Mouse (Mus musculus) heart, adult 18-20 months (tissue): ENCODE measurements around the gene Tinagl1. TPM values are rescaled to one million over a fixed set of nuclear protein-coding genes. Genes with fewer than 3 reads are reported as not detected.

Experiments used
- DNase-seq, 2 experiments: peaks; one replicate each; pipeline ENCODE4 v3.0.0; 2021 to 2022; ENCODE audit warnings: mixed read lengths in 1 of 2
- total RNA-seq, 2 experiments: library from RNA; stranded (reverse); gene quantifications; 2 replicates each; pipeline ENCODE4 v1.2.3; 2021

Tinagl1 gene
- total RNA-seq, 2 experiments from 2014 or later: 55.7 to 66.1 TPM

GRCm38 (mm10) chr4:130141786-130142185 is 33.1 kb downstream of the Tinagl1 start:
- DNase-seq: no peak

DNA sequence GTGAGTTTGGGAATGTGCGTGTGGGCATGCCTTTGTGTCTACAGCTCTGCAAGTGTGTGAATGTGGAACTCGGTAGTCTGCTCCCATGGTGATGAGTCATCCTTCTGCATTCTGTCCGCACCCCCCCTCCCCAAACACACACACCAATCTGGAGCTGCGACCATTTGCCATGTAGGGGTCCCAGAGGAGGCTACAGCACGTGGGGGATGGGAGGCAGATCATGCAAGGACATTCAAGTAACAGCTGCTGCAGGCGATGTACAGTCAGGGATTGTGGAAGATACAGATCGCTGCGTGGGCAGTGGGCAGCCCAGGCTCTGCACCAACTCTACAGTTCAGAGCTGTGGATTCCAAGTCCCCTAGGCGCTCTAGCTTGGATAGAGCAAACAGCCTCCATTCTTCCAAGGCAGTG is 33.9 kb downstream of the Tinagl1 start:
- no peak for DNase-seq

DNA sequence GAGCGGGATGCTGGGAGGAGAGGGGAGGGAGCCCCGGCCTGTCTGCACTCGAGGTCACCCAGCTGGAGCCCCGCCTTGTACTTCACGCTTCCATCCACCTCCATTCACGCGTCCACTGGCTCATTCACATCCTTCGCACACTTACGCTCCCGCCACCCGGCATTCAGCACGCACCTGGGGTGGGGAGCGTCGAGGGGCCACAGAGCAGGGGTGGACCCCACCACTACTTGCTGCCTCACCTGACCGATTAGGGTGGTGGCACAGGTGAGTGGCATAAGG is 35.8 kb downstream of the Tinagl1 start, which contains the start of gene Hcrtr1:
Hcrtr1 (minus strand) TSS at position 146 of the 279 bp plus-strand sequence.
- no peak for DNase-seq

DNA sequence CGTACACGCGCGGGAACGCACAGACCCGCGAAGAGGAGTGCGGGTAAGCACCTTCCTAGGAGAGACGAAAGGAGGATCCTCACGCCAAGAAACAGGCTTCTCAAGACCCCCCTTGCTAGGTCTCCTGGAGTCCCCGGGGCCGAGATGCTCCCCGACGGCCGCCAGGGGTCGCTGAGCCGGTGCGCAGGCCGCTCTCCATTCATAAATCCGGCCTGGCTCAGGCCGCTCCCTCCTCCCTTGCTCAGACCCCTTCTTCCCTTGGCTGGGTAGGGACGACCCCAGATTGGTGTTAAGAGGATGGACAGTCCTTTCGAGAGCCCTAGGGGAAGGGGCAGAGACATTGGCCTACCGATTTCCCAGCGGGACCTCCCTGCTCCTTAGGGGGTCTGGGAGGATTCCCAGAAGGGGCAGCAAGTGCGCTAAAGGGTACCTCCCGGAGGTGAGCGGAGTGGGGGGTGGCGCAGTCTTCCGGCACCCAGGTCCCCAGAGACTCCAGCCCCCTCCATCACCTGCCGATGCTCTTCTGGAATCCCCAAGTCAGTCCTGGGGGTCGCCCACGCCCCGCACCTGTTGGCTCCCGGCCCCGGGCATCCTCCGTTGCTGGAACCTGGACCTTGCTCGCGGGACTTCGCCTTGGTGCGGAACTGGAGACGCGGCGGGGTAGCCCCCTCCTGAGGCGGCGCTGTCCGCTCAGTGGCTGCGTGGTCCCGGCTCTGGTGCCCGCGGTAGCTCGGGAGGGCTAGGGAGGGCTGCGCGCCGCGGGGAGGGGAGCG is 36.3 kb downstream of the Tinagl1 start:
- peak; percentile 67 to 85 for DNase-seq

DNA sequence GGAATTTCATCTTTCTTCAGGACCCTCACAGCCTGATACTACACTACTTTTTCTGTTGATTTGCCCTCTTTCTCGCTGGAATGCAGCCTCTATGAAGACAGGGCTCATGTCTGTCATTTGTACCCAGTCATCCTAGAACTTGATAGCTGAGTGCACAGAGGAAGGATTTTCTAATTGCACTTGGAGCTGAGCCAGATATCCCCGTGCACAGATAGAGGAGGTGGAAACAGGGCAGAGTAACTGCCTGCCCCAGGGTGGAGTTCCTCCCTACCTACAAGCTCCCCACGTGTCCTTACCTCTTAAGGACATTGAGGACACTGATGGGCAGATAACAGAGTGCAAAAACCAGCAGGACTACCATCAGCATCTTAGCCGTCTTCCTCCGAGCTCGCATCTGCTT is 41.5 kb downstream of the Tinagl1 start:
- DNase-seq: no peak

DNA sequence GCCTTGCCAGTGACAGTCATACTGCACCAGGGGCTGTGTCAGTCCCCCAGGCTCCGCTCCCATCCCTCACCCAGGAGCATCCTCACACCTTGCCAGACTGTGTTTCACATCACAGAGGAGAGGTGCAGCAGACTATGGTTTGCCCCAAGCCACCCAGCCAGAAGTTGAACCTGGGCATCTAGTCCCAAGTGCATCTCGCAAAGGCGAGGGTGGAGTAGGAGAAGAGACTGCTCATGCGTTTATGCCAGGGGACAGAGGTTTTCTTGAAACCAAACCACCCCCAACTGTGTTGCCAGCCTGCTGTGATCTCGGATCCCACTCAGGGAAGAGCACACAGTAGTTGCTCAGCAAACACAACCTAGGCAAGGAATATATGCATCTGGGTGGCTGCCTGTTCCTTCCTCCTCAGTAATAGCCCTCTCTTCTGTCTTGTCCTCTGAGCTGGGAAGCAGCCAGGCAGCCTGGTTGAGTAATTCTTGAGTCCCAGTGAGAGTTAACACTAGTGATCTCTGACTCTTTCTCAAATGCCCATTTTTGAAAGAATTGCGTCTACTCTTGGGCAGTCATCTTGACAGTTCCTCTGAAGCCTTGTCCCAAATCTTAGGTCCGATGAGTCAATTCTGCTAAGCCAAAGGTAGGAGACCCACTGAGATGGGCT is 43.3 kb downstream of the Tinagl1 start:
- no peak for DNase-seq

- no peak for DNase-seq
These were observed 44.1 kb downstream of the Tinagl1 start for GRCm38 (mm10) chr4:130130641-130131350.

- DNase-seq: no peak
These were observed 44.8 kb downstream of the Tinagl1 start for GRCm38 (mm10) chr4:130130082-130130481.

- no peak for DNase-seq
These were observed 46.0 kb downstream of the Tinagl1 start for GRCm38 (mm10) chr4:130128907-130129306.

- no peak for DNase-seq
These were observed 49.0 kb downstream of the Tinagl1 start for GRCm38 (mm10) chr4:130125935-130126334.

DNA sequence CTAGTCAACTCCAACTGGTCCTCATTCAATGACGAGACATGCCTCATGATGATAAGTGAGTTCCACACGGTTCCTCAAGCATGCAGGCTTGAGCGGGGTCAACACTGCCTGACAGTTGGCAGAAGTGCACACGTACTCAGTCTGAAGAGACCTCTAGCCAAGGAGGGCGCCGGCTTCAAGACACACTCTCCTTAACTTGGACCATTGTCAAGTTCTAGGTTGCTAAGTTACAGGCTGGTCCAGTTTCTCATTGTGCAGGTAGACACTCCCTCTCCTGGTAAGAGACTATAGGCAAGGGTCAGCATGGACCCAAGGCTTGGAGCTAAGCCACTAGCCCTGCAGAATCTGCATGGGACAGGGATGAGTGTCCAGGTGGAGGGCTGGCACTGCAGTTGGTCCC is 49.8 kb downstream of the Tinagl1 start:
- DNase-seq: no peak

- DNase-seq: no peak
These were observed 50.8 kb downstream of the Tinagl1 start for GRCm38 (mm10) chr4:130124110-130124509.

DNA sequence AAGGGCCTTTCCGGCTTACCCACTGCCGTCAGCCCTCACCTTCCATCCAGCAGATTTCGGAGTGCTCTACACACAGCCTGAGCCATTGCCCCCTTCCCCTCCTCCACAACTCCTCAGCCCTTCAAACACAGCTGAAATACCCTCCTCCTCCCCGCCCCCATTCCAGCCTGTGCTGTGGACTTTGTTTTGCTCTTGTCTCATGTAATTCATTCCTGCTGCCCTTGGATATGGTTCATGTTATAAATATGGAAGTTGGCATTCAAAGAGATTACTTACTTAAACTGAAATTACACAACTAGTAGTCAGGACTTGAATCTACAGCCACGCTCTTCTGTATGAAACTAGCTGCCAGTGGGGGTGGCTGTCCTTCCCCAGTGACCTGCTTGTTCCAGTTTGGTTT is 51.9 kb downstream of the Tinagl1 start:
- no peak for DNase-seq

DNA sequence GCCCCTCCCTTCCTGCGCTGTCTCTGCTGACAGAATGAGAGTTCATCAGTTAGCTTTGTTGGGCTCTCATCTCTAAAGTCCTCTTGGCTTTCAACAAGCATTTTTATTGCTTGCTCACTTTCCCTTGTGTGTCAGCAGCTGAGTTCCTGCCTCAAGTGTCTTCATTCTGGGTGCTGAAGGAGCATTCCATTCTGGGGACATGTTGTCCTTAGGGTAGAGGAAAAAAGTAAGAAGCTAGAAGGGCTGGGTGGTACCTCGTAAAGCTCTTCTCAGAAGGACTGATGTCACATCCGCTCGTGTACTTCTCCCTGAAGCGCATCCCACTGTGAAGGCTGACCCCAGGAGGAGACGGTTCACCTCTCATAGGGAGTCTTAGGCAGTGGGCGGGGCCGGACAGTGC is 53.4 kb downstream of the Tinagl1 start:
- no peak for DNase-seq

GRCm38 (mm10) chr4:130120752-130121151 is 54.2 kb downstream of the Tinagl1 start:
- no peak for DNase-seq

Other genes with a start within 250 kb of the Tinagl1 start
- gene Spocd1, start 245.9 kb downstream of the Tinagl1 start, total RNA-seq: not detected
- 1 to 10 TPM; 2.1 to 2.4 TPM for gene Adgrb2, start 190.3 kb downstream of the Tinagl1 start, total RNA-seq
- 1 to 10 TPM; 4.5 to 4.6 TPM for gene Col16a1, start 127.3 kb downstream of the Tinagl1 start, total RNA-seq
- 10 to 100 TPM; 31.3 to 40.1 TPM for gene Pef1, start 72.6 kb downstream of the Tinagl1 start, total RNA-seq
- not detected for gene Hcrtr1, start 35.8 kb downstream of the Tinagl1 start, total RNA-seq
- gene Gm853, start 47.3 kb upstream of the Tinagl1 start, total RNA-seq: not detected
- gene Serinc2, start 104.1 kb upstream of the Tinagl1 start, total RNA-seq: 1 to 10 TPM; 2.0 to 2.2 TPM
- gene Fabp3, start 133.5 kb upstream of the Tinagl1 start, total RNA-seq: 1,000 to 10,000 TPM; 5,802 to 6,041 TPM
- gene Gm10570, start 133.6 kb upstream of the Tinagl1 start, total RNA-seq: not detected
- gene Zcchc17, start 184.8 kb upstream of the Tinagl1 start, total RNA-seq: 10 to 100 TPM; 22.4 to 26.3 TPM
- 10 to 100 TPM; 15.3 to 17.5 TPM for gene Snrnp40, start 185.0 kb upstream of the Tinagl1 start, total RNA-seq